Mouse (Mus musculus): ENCODE data around the gene Eef1b2. TPM values are rescaled to one million over a fixed set of nuclear protein-coding genes. Genes with fewer than 3 reads are reported as not detected.
A peak's percentile ranks its signal among the peaks of the same experiment; 100 is the strongest.

The Eef1b2 gene
- total and polyA plus RNA-seq, 2 experiments from 2014 or later, result 227 to 291 TPM

DNA sequence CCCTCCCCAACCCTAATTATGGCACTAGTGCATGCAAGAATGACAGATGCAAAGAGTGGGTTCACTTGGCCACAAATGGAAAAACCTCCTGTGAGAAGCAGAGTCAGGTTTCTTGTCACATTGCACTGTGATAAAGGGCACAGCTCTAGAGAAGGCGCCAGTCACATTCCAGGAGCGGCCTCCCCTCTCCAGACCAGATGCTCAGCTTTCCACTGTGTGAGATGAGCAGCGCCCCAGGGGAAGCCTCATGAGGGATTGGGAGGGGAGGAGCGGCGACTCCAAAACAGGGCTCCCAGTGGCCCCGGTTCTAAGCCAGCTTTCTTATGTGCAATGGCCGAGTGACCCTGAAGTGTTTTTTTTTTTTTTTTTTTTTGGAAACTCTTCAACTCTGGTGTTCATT is 49.3 kb downstream of the Eef1b2 start:
- Histone ChIP-seq H3K4me1 (ENCODE audit: control insufficient read depth, insufficient read depth) (no peaks in the 10 kb centered on the region), H3K4me2 (ENCODE audit: low read depth, low read length) (0 out of 2 replicates have a peak overlapping the region, but pooled peaks have one; percentile 1), H3K9ac (replicated peaks; ENCODE audit: low read depth, low read length) (no peak overlapping the region), H3K27ac (ENCODE audit: low read depth) (no peak overlapping the region), H3K9me3 (replicated peaks; ENCODE audit: control insufficient read depth, low read length) (no peaks in the 10 kb centered on the region), H3K27me3 (ENCODE audit: control insufficient read depth, insufficient read depth, low read length) (no peaks in the 10 kb centered on the region), H3K4me3 (ENCODE audit: low read depth, low read length) (no peak overlapping the region), H3K36me3 (replicated peaks; ENCODE audit: control insufficient read depth, insufficient read depth, low read length) (no peaks in the 10 kb centered on the region)
- 5% methylated on average over 7 of the region's 7 CpGs for WGBS
- no peak for DNase-seq (ENCODE audit: low spot score)
- peak; percentile 79 for ATAC-seq (ENCODE audit: insufficient read depth, low read depth)
- TF ChIP-seq CTCF (IDR thresholded peaks at IDR 0.05; ENCODE audit: low read depth) (no peak), EP300 (IDR thresholded peaks at IDR 0.05; ENCODE audit: low read depth) (no peak)

DNA sequence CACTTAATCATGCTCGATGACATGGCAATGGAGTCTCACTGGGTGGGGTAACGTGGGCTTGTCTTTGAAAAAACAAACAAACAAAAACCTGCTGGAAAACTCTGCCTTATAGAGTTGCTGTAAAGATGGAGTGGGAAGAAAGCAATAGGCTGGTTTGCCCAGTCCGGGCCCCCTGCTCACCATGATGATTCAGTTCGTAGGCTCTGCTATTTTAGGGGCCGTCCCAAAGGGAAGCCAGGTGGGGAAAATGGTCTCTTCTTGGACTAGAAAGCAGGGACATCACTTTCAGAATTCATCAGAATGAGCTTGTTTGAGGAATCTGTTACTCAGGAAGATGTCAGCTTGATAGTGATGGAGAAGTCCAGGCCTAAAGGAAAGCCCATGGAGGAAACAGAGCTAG is 50.6 kb downstream of the Eef1b2 start:
- Histone ChIP-seq H3K4me3 (ENCODE audit: low read depth, low read length) (no peak overlapping the region), H3K36me3 (replicated peaks; ENCODE audit: control insufficient read depth, insufficient read depth, low read length) (no peaks in the 10 kb centered on the region), H3K9ac (replicated peaks; ENCODE audit: low read depth, low read length) (no peak overlapping the region), H3K9me3 (replicated peaks; ENCODE audit: control insufficient read depth, low read length) (no peaks in the 10 kb centered on the region), H3K4me1 (ENCODE audit: control insufficient read depth, insufficient read depth) (no peaks in the 10 kb centered on the region), H3K27me3 (ENCODE audit: control insufficient read depth, insufficient read depth, low read length) (no peaks in the 10 kb centered on the region), H3K27ac (ENCODE audit: low read depth) (no peak overlapping the region), H3K4me2 (ENCODE audit: low read depth, low read length) (no peak overlapping the region)
- WGBS, result 82% methylated on average over 5 of the region's 5 CpGs
- no peak for ATAC-seq (ENCODE audit: insufficient read depth, low read depth)
- DNase-seq (ENCODE audit: low spot score), result no peak
- TF ChIP-seq EP300 (IDR thresholded peaks at IDR 0.05; ENCODE audit: low read depth) (no peak), CTCF (IDR thresholded peaks at IDR 0.05; ENCODE audit: low read depth) (no peak)

Small RNAs within 50 kb of the gene (microRNA-seq; reads per million reads assigned to microRNA genes)
- not detected for gene Gm24557
- gene Gm27512, result not detected

Other genes starting within 250 kb of the Eef1b2 start
- gene Ino80d, start 62.2 kb upstream of the Eef1b2 start, total RNA-seq (2014; rRNA removed; ENCODE audit: low replicate concordance), result 7.3 and 8.3 TPM in 2 replicates
- gene Ino80d, start 62.2 kb upstream of the Eef1b2 start, polyA plus RNA-seq (2015; fragmentation: Nextera tagmentation; extraction: Ambion mirVana), result 5.8 TPM in 2 replicates
- gene Ndufs1, start within 50 bp of the Eef1b2 start, total RNA-seq (2014; rRNA removed; ENCODE audit: low replicate concordance), result 359 and 491 TPM in 2 replicates
- 561 and 591 TPM in 2 replicates for gene Ndufs1, start within 50 bp of the Eef1b2 start, polyA plus RNA-seq (2015; fragmentation: Nextera tagmentation; extraction: Ambion mirVana)
- gene Gpr1, start 37.7 kb downstream of the Eef1b2 start, total RNA-seq (2014; rRNA removed; ENCODE audit: low replicate concordance), result not detected in 2 replicates
- gene Gpr1, start 37.7 kb downstream of the Eef1b2 start, polyA plus RNA-seq (2015; fragmentation: Nextera tagmentation; extraction: Ambion mirVana), result 0.10 TPM in 1 of 2 replicates, not detected in the other
- 2.0 and 3.3 TPM in 2 replicates for gene Zdbf2, start 96.4 kb downstream of the Eef1b2 start, total RNA-seq (2014; rRNA removed; ENCODE audit: low replicate concordance)
- gene Zdbf2, start 96.4 kb downstream of the Eef1b2 start, polyA plus RNA-seq (2015; fragmentation: Nextera tagmentation; extraction: Ambion mirVana), result 3.0 and 3.5 TPM in 2 replicates